Comparison of ENCODE assay signal across 8 mouse cellular contexts in the genomic region with DNA sequence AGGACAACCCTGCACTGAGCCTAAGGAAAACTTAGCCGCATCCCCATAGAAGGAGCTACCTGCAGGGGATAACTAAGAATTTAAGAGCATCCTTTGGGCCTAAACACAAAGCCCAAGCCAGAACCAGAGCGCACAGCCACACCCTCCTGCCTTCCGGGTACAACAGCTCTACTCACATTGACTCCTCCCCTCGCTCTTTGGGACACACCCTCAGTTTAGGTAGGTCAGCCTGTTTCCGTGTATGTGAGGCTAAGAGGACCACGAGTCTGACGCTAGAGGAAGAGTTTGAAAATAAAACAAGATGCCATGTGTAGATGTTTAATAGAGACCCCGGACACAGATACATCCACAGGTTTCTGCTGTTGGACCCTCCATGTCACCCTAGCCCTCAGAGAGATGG. TPM values are rescaled to one million over a fixed set of nuclear protein-coding genes. Genes with fewer than 3 reads are reported as not detected.
A peak's percentile ranks its signal among the peaks of the same experiment; 100 is the strongest.
DNase-seq lines count a peak whose midpoint lies in the region; ATAC-seq lines count a peak whose summit lies in the region.

No protein-coding gene starts in this region.

- H3K4me1 ChIP-seq in forebrain, embryonic 11.5 days (replicated peaks; ENCODE audit: control insufficient read depth, insufficient read depth, low read length), result peaks cover 7% of the 10 kb centered on the region; the same call in 1 of the 2 replicates

- H3K4me3 ChIP-seq in forebrain, embryonic 11.5 days (ENCODE audit: low read depth, low read length), result peak overlapping the region; percentile 42

- peaks cover 5% of the 10 kb centered on the region; the same call in 1 of the 2 replicates for H3K27me3 ChIP-seq in forebrain, embryonic 11.5 days (ENCODE audit: control insufficient read depth, insufficient read depth, low read length)

- H3K9me3 ChIP-seq in forebrain, embryonic 11.5 days (ENCODE audit: control insufficient read depth, low read length), result no peaks in the 10 kb centered on the region

- 25% methylated on average over 8 of the region's 8 CpGs for WGBS in forebrain, embryonic 11.5 days

- H3K4me2 ChIP-seq in forebrain, embryonic 11.5 days (ENCODE audit: low read depth, low read length, severe bottlenecking), result peak overlapping the region; percentile 81

- ATAC-seq in forebrain, embryonic 11.5 days (replicated peaks; ENCODE audit: low FRiP score), result no peak
- ATAC-seq in megakaryocyte progenitor cell, adult 5-6 weeks (replicated peaks; ENCODE audit: poor library complexity), result peak; percentile 55

- H3K36me3 ChIP-seq in forebrain, embryonic 11.5 days (ENCODE audit: control insufficient read depth, insufficient read depth, low read length), result no peaks in the 10 kb centered on the region

- no peak overlapping the region for H3K27ac ChIP-seq in forebrain, embryonic 11.5 days (ENCODE audit: low read depth, low read length)

- H3K9ac ChIP-seq in forebrain, embryonic 11.5 days (ENCODE audit: low read length), result no peak overlapping the region; the same call in 1 of the 2 replicates

- DNase-seq in urinary bladder, postnatal 14 days (ENCODE audit: low spot score), result peak; percentile 70
- no peak for DNase-seq in urinary bladder, postnatal 25 days (ENCODE audit: low spot score)
- no peak for DNase-seq in forebrain, embryonic 11.5 days (ENCODE audit: low spot score)
- DNase-seq in kidney, postnatal 25 days, result peak; percentile 53 to 68
- DNase-seq in thymus, postnatal 14 days, result peak; percentile 62
- no peak for DNase-seq in adrenal gland, postnatal 25 days
- DNase-seq in layer of hippocampus, adult 9-10 months (ENCODE audit: low spot score), result no peak

RNA-seq across cellular contexts. Expression of gene Mapkapk3, which starts 1.0 kb away (rescaled TPM):
- 3.2 and 4.9 TPM in 2 replicates for polyA plus RNA-seq in forebrain, embryonic 11.5 days (2014; fragmentation: Nextera tagmentation; extraction: Ambion mirVana)
- 100 and 115 TPM in 2 replicates for total RNA-seq in megakaryocyte progenitor cell, adult 5-6 weeks (2015)
- 175 and 186 TPM in 2 replicates for total RNA-seq in megakaryocyte progenitor cell, adult 5-6 weeks (2017)
- 56.8 and 57.8 TPM in 2 replicates for total RNA-seq in adrenal gland, postnatal 25 days (2021)

RNA-seq across cellular contexts. Expression of gene Cish, which starts 7.1 kb away (rescaled TPM):
- 6.5 and 7.4 TPM in 2 replicates for polyA plus RNA-seq in forebrain, embryonic 11.5 days (2014; fragmentation: Nextera tagmentation; extraction: Ambion mirVana)
- 0.51 and 0.86 TPM in 2 replicates for total RNA-seq in megakaryocyte progenitor cell, adult 5-6 weeks (2015)
- 0.21 and 0.34 TPM in 2 replicates for total RNA-seq in megakaryocyte progenitor cell, adult 5-6 weeks (2017)
- 8.1 and 14.9 TPM in 2 replicates for total RNA-seq in adrenal gland, postnatal 25 days (2021)

RNA-seq across cellular contexts. Expression of gene Hemk1, which starts 49.4 kb away (rescaled TPM):
- polyA plus RNA-seq in forebrain, embryonic 11.5 days (2014; fragmentation: Nextera tagmentation; extraction: Ambion mirVana), result 11.2 and 13.8 TPM in 2 replicates
- total RNA-seq in megakaryocyte progenitor cell, adult 5-6 weeks (2015), result 14.5 and 20.2 TPM in 2 replicates
- total RNA-seq in megakaryocyte progenitor cell, adult 5-6 weeks (2017), result 12.0 and 14.0 TPM in 2 replicates
- 21.9 and 23.0 TPM in 2 replicates for total RNA-seq in adrenal gland, postnatal 25 days (2021)

RNA-seq across cellular contexts. Expression of gene 6430571L13Rik, which starts 51.7 kb away (rescaled TPM):
- 1.3 and 1.6 TPM in 2 replicates for polyA plus RNA-seq in forebrain, embryonic 11.5 days (2014; fragmentation: Nextera tagmentation; extraction: Ambion mirVana)
- 0.07 TPM in 1 of 2 replicates, not detected in the other for total RNA-seq in megakaryocyte progenitor cell, adult 5-6 weeks (2015)
- 0.08 and 0.17 TPM in 2 replicates for total RNA-seq in megakaryocyte progenitor cell, adult 5-6 weeks (2017)
- total RNA-seq in adrenal gland, postnatal 25 days (2021), result 1.4 and 1.5 TPM in 2 replicates

RNA-seq across cellular contexts. Expression of gene Dock3, which starts 57.0 kb away (rescaled TPM):
- 10.7 and 12.1 TPM in 2 replicates for polyA plus RNA-seq in forebrain, embryonic 11.5 days (2014; fragmentation: Nextera tagmentation; extraction: Ambion mirVana)
- total RNA-seq in megakaryocyte progenitor cell, adult 5-6 weeks (2015), result 1.2 TPM in 1 of 2 replicates, not detected in the other
- total RNA-seq in megakaryocyte progenitor cell, adult 5-6 weeks (2017), result not detected in 2 replicates
- 4.9 and 5.4 TPM in 2 replicates for total RNA-seq in adrenal gland, postnatal 25 days (2021)

Comparison
In these comparisons a context has a peak if more than half of its experiments do, and no peak if none do; other contexts are left out.
1. DNase-seq: peak in urinary bladder, postnatal 14 days (single experiment), kidney, postnatal 25 days (2 of 2) and thymus, postnatal 14 days (single experiment); none in urinary bladder, postnatal 25 days (single experiment), forebrain, embryonic 11.5 days (single experiment), adrenal gland, postnatal 25 days (single experiment) and layer of hippocampus, adult 9-10 months (single experiment).